Mouse (Mus musculus): ENCODE measurements around the gene Dcaf1.

DNA sequence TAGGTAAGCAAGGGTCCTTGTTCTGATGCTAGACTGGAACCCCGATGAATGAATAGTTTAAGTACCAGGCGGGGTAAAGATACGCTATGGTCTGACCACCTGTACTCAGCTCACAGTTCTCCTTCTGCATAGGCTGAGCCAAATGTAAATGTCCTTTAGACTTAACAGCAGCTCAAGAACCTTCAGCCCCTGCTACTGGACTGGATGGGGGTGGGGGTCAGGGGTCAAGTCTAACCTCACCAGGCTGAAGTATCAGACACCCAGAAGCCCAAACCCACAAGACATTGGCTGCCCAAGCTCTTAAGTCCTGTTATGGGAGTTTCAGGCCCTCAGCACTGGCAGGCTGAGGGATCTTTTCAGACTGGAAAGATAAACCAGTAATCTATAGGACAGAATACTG lies 66.7 kb downstream of the Dcaf1 start:
- TF ChIP-seq GATA1 (IDR thresholded peaks at IDR 0.05; ENCODE audit: borderline replicate concordance, low read length) (no peak), FLI1 (IDR thresholded peaks at IDR 0.05; ENCODE audit: low read length) (no peak)

All from megakaryocyte, embryonic 14.5 days (primary cell).